Mouse (Mus musculus) midbrain, embryonic 14.5 days (tissue): ENCODE results near the gene Rbbp5. TPM values are rescaled to one million over a fixed set of nuclear protein-coding genes. Genes with fewer than 3 reads are reported as not detected.

ENCODE experiments used
- ATAC-seq: fragments of 200-750 bp; cut with Nextera tagmentation; 2 replicates; pipeline ENCODE4 v1.8.0; 2017; ENCODE audit warnings: moderate number of reproducible peaks, moderate library complexity; ENCODE audit not compliant: low FRiP score, low TSS enrichment
- DNase-seq: peaks from one replicate; pipeline ENCODE4 v3.0.0-alpha.2; 2015
- H3K27ac ChIP-seq: fragments of 300-500 bp; sonication (generic); replicated peaks from 2 replicates; pipeline ENCODE4 v1.5.1; 2014; ENCODE audit warnings: mild to moderate bottlenecking, low read depth, low read length, moderate library complexity
- H3K27me3 ChIP-seq: fragments of 300-500 bp; sonication (generic); 2 replicates; pipeline ENCODE4 v1.6.1; 2014; ENCODE audit warnings: low read length, control low read depth, mixed read lengths; ENCODE audit not compliant: control insufficient read depth, insufficient read depth
- H3K36me3 ChIP-seq: fragments of 300-500 bp; sonication (generic); 2 replicates; pipeline ENCODE4 v1.6.1; 2014; ENCODE audit warnings: low read length, control low read depth; ENCODE audit not compliant: control insufficient read depth, insufficient read depth
- H3K4me1 ChIP-seq: fragments of 300-500 bp; sonication (generic); 2 replicates; pipeline ENCODE4 v1.6.1; 2014; ENCODE audit warnings: mild to moderate bottlenecking, antibody characterized with exemption, low read length, control low read depth; ENCODE audit not compliant: control insufficient read depth, insufficient read depth
- H3K4me2 ChIP-seq: fragments of 300-500 bp; sonication (generic); 2 replicates; pipeline ENCODE4 v1.6.1; 2014; ENCODE audit warnings: mild to moderate bottlenecking, low read length, moderate library complexity
- H3K4me3 ChIP-seq: fragments of 300-500 bp; sonication (generic); replicated peaks from 2 replicates; pipeline ENCODE4 v1.5.1; 2014; ENCODE audit warnings: low read depth, low read length
- H3K9ac ChIP-seq: fragments of 300-500 bp; sonication (generic); replicated peaks from 2 replicates; pipeline ENCODE4 v1.6.1; 2014; ENCODE audit warnings: mild to moderate bottlenecking, low read length, moderate library complexity
- H3K9me3 ChIP-seq: fragments of 300-500 bp; sonication (generic); 2 replicates; pipeline ENCODE4 v1.6.1; 2016; ENCODE audit warnings: low read length, control low read depth, mixed read lengths; ENCODE audit not compliant: control insufficient read depth
- WGBS: fragments of 180-500 bp; shearing (Covaris S2); extraction: QIAGEN DNeasy Blood & Tissue Kit; methylation state at CpG from one replicate; pipeline ENCODE4 v1.1.7; 2014; 5-methylcytosine and 5-hydroxymethylcytosine counted together
- polyA plus RNA-seq: library from polyadenylated mRNA; unstranded; fragments of >200 nt; fragmentation: Nextera tagmentation; extraction: Ambion mirVana; gene quantifications from 2 replicates; pipeline ENCODE4 v1.2.1, GENCODE M21; 2014

Gene Rbbp5
- polyA plus RNA-seq, 1 experiment from 2014 or later: 48.6 TPM

GRCm38 (mm10) chr1:132506656-132507055 is 29.5 kb downstream of the Rbbp5 start:
- WGBS: 92% methylated on average over 7 of the region's 7 CpGs
- no peak for DNase-seq
- peaks cover 57% of the 10 kb centered on the region for H3K36me3 ChIP-seq
- H3K27ac ChIP-seq: no peak overlapping the region
- H3K9ac ChIP-seq: no peak overlapping the region
- no peak overlapping the region for H3K4me3 ChIP-seq
- H3K4me2 ChIP-seq: no peak overlapping the region
- no peaks in the 10 kb centered on the region for H3K4me1 ChIP-seq
- no peaks in the 10 kb centered on the region for H3K9me3 ChIP-seq
- ATAC-seq: no peak
- no peaks in the 10 kb centered on the region for H3K27me3 ChIP-seq

GRCm38 (mm10) chr1:132509771-132510170 is 32.6 kb downstream of the Rbbp5 start:
- no peak overlapping the region for H3K27ac ChIP-seq
- WGBS: 92% methylated on average over 5 of the region's 5 CpGs

GRCm38 (mm10) chr1:132511521-132511920 is 34.4 kb downstream of the Rbbp5 start:
- peak; percentile 31; the same call in 1 of the 2 replicates for ATAC-seq
- DNase-seq: peak; percentile 51
- Histone ChIP-seq H3K36me3 (peaks cover 44% of the 10 kb centered on the region), H3K9ac (no peak overlapping the region), H3K9me3 (no peaks in the 10 kb centered on the region), H3K4me1 (no peaks in the 10 kb centered on the region), H3K4me2 (no peak overlapping the region), H3K27me3 (no peaks in the 10 kb centered on the region), H3K27ac (peak overlapping the region; percentile 55; the same call in 1 of the 2 replicates), H3K4me3 (no peak overlapping the region)
- 46% methylated on average over 8 of the region's 8 CpGs for WGBS

More at GRCm38 (mm10) chr1:132509771-132510170, 32.6 kb downstream of the Rbbp5 start:
- H3K4me1 ChIP-seq: no peaks in the 10 kb centered on the region
- no peaks in the 10 kb centered on the region for H3K9me3 ChIP-seq
- H3K4me3 ChIP-seq: no peak overlapping the region
- ATAC-seq: no peak
- H3K27me3 ChIP-seq: no peaks in the 10 kb centered on the region
- no peak overlapping the region for H3K9ac ChIP-seq
- peaks cover 39% of the 10 kb centered on the region for H3K36me3 ChIP-seq
- DNase-seq: no peak
- no peak overlapping the region for H3K4me2 ChIP-seq

GRCm38 (mm10) chr1:132512106-132512505 is 34.9 kb downstream of the Rbbp5 start:
- DNase-seq (no peak), ATAC-seq (no peak)
- Histone ChIP-seq H3K4me3 (no peak overlapping the region), H3K4me2 (no peak overlapping the region), H3K4me1 (no peaks in the 10 kb centered on the region), H3K27ac (no peak overlapping the region), H3K36me3 (peaks cover 44% of the 10 kb centered on the region), H3K9me3 (no peaks in the 10 kb centered on the region), H3K9ac (no peak overlapping the region), H3K27me3 (no peaks in the 10 kb centered on the region)
- WGBS: 78% methylated on average over 8 of the region's 8 CpGs

- WGBS: 93% methylated on average over 12 of the region's 12 CpGs
- no peak for ATAC-seq
- H3K27me3 ChIP-seq: no peaks in the 10 kb centered on the region
- no peak overlapping the region for H3K4me2 ChIP-seq
- H3K9ac ChIP-seq: no peak overlapping the region
- no peak overlapping the region for H3K4me3 ChIP-seq
- no peaks in the 10 kb centered on the region for H3K4me1 ChIP-seq
- H3K9me3 ChIP-seq: no peaks in the 10 kb centered on the region
- no peak for DNase-seq
- H3K36me3 ChIP-seq: peaks cover 59% of the 10 kb centered on the region
- no peak overlapping the region for H3K27ac ChIP-seq
These were observed 38.2 kb downstream of the Rbbp5 start for GRCm38 (mm10) chr1:132515339-132515738.

- Histone ChIP-seq H3K4me2 (no peak overlapping the region), H3K36me3 (peaks cover 68% of the 10 kb centered on the region), H3K9me3 (no peaks in the 10 kb centered on the region), H3K27ac (no peak overlapping the region), H3K4me1 (no peaks in the 10 kb centered on the region), H3K27me3 (no peaks in the 10 kb centered on the region), H3K9ac (no peak overlapping the region), H3K4me3 (no peak overlapping the region)
- ATAC-seq (no peak), DNase-seq (no peak)
- 96% methylated on average over 11 of the region's 11 CpGs for WGBS
These were observed 39.6 kb downstream of the Rbbp5 start for GRCm38 (mm10) chr1:132516776-132517175.

GRCm38 (mm10) chr1:132518621-132519020 is 41.5 kb downstream of the Rbbp5 start:
- WGBS: 86% methylated on average over 18 of the region's 18 CpGs
- no peak for DNase-seq
- Histone ChIP-seq H3K36me3 (peaks cover 84% of the 10 kb centered on the region), H3K9me3 (no peaks in the 10 kb centered on the region), H3K27me3 (no peaks in the 10 kb centered on the region), H3K4me1 (no peaks in the 10 kb centered on the region), H3K4me3 (no peak overlapping the region), H3K9ac (no peak overlapping the region), H3K27ac (no peak overlapping the region), H3K4me2 (no peak overlapping the region)
- no peak for ATAC-seq

- no peak overlapping the region for H3K27ac ChIP-seq
- no peak for DNase-seq
These were observed 42.6 kb downstream of the Rbbp5 start for GRCm38 (mm10) chr1:132519734-132520133.

GRCm38 (mm10) chr1:132520764-132521163 is 43.6 kb downstream of the Rbbp5 start:
- 25% methylated on average over 2 of the region's 6 CpGs for WGBS
- DNase-seq: peak; percentile 62
- 0 out of 2 replicates have a peak, but pooled peaks cover 4% of the 10 kb centered on the region for H3K4me1 ChIP-seq
- ATAC-seq: no peak
- H3K4me2 ChIP-seq: no peak overlapping the region
- no peaks in the 10 kb centered on the region for H3K9me3 ChIP-seq
- no peak overlapping the region for H3K9ac ChIP-seq
- H3K4me3 ChIP-seq: no peak overlapping the region
- H3K27me3 ChIP-seq: no peaks in the 10 kb centered on the region
- peaks cover 83% of the 10 kb centered on the region for H3K36me3 ChIP-seq
- H3K27ac ChIP-seq: no peak overlapping the region

More at GRCm38 (mm10) chr1:132519734-132520133, 42.6 kb downstream of the Rbbp5 start:
- H3K9ac ChIP-seq: no peak overlapping the region
- no peak for ATAC-seq
- 88% methylated on average over 11 of the region's 11 CpGs for WGBS
- no peak overlapping the region for H3K4me3 ChIP-seq
- no peaks in the 10 kb centered on the region for H3K27me3 ChIP-seq
- H3K9me3 ChIP-seq: no peaks in the 10 kb centered on the region
- no peaks in the 10 kb centered on the region for H3K4me1 ChIP-seq
- H3K4me2 ChIP-seq: no peak overlapping the region
- H3K36me3 ChIP-seq: peaks cover 84% of the 10 kb centered on the region
